Mouse (Mus musculus): ENCODE data around the gene Slc39a1. TPM values are rescaled to one million over a fixed set of nuclear protein-coding genes. Genes with fewer than 3 reads are reported as not detected.

Slc39a1 gene
- polyA plus RNA-seq, 1 experiment from 2014 or later: 54.0 TPM

GRCm38 (mm10) chr3:90275286-90275685, 27.3 kb downstream of the Slc39a1 start:
- ATAC-seq (no peak), DNase-seq (no peak)
- Histone ChIP-seq H3K27me3 (ENCODE audit: insufficient read depth, low read length) (no peaks in the 10 kb centered on the region), H3K4me3 (ENCODE audit: low read depth, low read length) (no peak overlapping the region), H3K4me2 (ENCODE audit: low read depth, low read length) (no peak overlapping the region), H3K9ac (replicated peaks) (no peak overlapping the region), H3K27ac (ENCODE audit: low read depth) (no peak overlapping the region), H3K9me3 (ENCODE audit: low read length) (no peaks in the 10 kb centered on the region), H3K36me3 (replicated peaks; ENCODE audit: insufficient read depth, low read length) (peaks cover 59% of the 10 kb centered on the region), H3K4me1 (ENCODE audit: insufficient read depth) (no peaks in the 10 kb centered on the region)
- TF ChIP-seq CTCF (IDR thresholded peaks at IDR 0.05; ENCODE audit: low read depth) (no peak), EP300 (IDR thresholded peaks at IDR 0.05; ENCODE audit: low read depth) (no peak)
- WGBS (ENCODE audit: insufficient replicate concordance): 84% methylated on average over 11 of the region's 11 CpGs

GRCm38 (mm10) chr3:90276858-90277257, 28.9 kb downstream of the Slc39a1 start:
- H3K4me1 ChIP-seq (ENCODE audit: insufficient read depth): no peaks in the 10 kb centered on the region
- TF ChIP-seq CTCF (IDR thresholded peaks at IDR 0.05; ENCODE audit: low read depth) (no peak), EP300 (IDR thresholded peaks at IDR 0.05; ENCODE audit: low read depth) (no peak)
- WGBS (ENCODE audit: insufficient replicate concordance): 57% methylated on average over 16 of the region's 16 CpGs
- H3K27ac ChIP-seq (ENCODE audit: low read depth): no peak overlapping the region
- H3K9me3 ChIP-seq (ENCODE audit: low read length): no peaks in the 10 kb centered on the region
- peaks cover 56% of the 10 kb centered on the region for H3K36me3 ChIP-seq (replicated peaks; ENCODE audit: insufficient read depth, low read length)
- H3K4me3 ChIP-seq (ENCODE audit: low read depth, low read length): no peak overlapping the region
- H3K9ac ChIP-seq (replicated peaks): no peak overlapping the region
- ATAC-seq (no peak), DNase-seq (no peak)
- no peaks in the 10 kb centered on the region for H3K27me3 ChIP-seq (ENCODE audit: insufficient read depth, low read length)
- H3K4me2 ChIP-seq (ENCODE audit: low read depth, low read length): no peak overlapping the region

- H3K9me3 ChIP-seq (ENCODE audit: low read length): no peaks in the 10 kb centered on the region
- H3K27me3 ChIP-seq (ENCODE audit: insufficient read depth, low read length): no peaks in the 10 kb centered on the region
- H3K27ac ChIP-seq (ENCODE audit: low read depth): no peak overlapping the region
- H3K4me1 ChIP-seq (ENCODE audit: insufficient read depth): no peaks in the 10 kb centered on the region
- 81% methylated on average over 9 of the region's 9 CpGs for WGBS (ENCODE audit: insufficient replicate concordance)
- DNase-seq: no peak
- H3K9ac ChIP-seq (replicated peaks): no peak overlapping the region
- H3K36me3 ChIP-seq (replicated peaks; ENCODE audit: insufficient read depth, low read length): peaks cover 50% of the 10 kb centered on the region
- no peak overlapping the region for H3K4me3 ChIP-seq (ENCODE audit: low read depth, low read length)
- H3K4me2 ChIP-seq (ENCODE audit: low read depth, low read length): no peak overlapping the region
- TF ChIP-seq EP300 (IDR thresholded peaks at IDR 0.05; ENCODE audit: low read depth): no peak
- TF ChIP-seq CTCF (IDR thresholded peaks at IDR 0.05; ENCODE audit: low read depth): no peak
- no peak for ATAC-seq
Observed at GRCm38 (mm10) chr3:90277793-90278192, 29.8 kb downstream of the Slc39a1 start.

GRCm38 (mm10) chr3:90278211-90278610, 30.2 kb downstream of the Slc39a1 start:
- no peak for DNase-seq
- no peak overlapping the region for H3K27ac ChIP-seq (ENCODE audit: low read depth)
- no peaks in the 10 kb centered on the region for H3K4me1 ChIP-seq (ENCODE audit: insufficient read depth)
- H3K4me2 ChIP-seq (ENCODE audit: low read depth, low read length): no peak overlapping the region
- peaks cover 49% of the 10 kb centered on the region for H3K36me3 ChIP-seq (replicated peaks; ENCODE audit: insufficient read depth, low read length)
- no peaks in the 10 kb centered on the region for H3K9me3 ChIP-seq (ENCODE audit: low read length)
- H3K27me3 ChIP-seq (ENCODE audit: insufficient read depth, low read length): no peaks in the 10 kb centered on the region
- H3K9ac ChIP-seq (replicated peaks): no peak overlapping the region
- 86% methylated on average over 10 of the region's 10 CpGs for WGBS (ENCODE audit: insufficient replicate concordance)
- no peak for ATAC-seq
- TF ChIP-seq CTCF (IDR thresholded peaks at IDR 0.05; ENCODE audit: low read depth) (no peak), EP300 (IDR thresholded peaks at IDR 0.05; ENCODE audit: low read depth) (no peak)
- H3K4me3 ChIP-seq (ENCODE audit: low read depth, low read length): no peak overlapping the region

GRCm38 (mm10) chr3:90279216-90279615, 31.2 kb downstream of the Slc39a1 start:
- Histone ChIP-seq H3K4me2 (ENCODE audit: low read depth, low read length) (no peak overlapping the region), H3K9me3 (ENCODE audit: low read length) (no peaks in the 10 kb centered on the region), H3K27ac (ENCODE audit: low read depth) (no peak overlapping the region), H3K36me3 (replicated peaks; ENCODE audit: insufficient read depth, low read length) (peaks cover 42% of the 10 kb centered on the region), H3K4me3 (ENCODE audit: low read depth, low read length) (no peak overlapping the region), H3K27me3 (ENCODE audit: insufficient read depth, low read length) (no peaks in the 10 kb centered on the region), H3K9ac (replicated peaks) (no peak overlapping the region), H3K4me1 (ENCODE audit: insufficient read depth) (no peaks in the 10 kb centered on the region)
- 84% methylated on average over 9 of the region's 9 CpGs for WGBS (ENCODE audit: insufficient replicate concordance)
- ATAC-seq: no peak
- TF ChIP-seq EP300 (IDR thresholded peaks at IDR 0.05; ENCODE audit: low read depth) (no peak), CTCF (IDR thresholded peaks at IDR 0.05; ENCODE audit: low read depth) (no peak)
- DNase-seq: no peak

- Histone ChIP-seq H3K36me3 (replicated peaks; ENCODE audit: insufficient read depth, low read length) (peaks cover 40% of the 10 kb centered on the region), H3K27me3 (ENCODE audit: insufficient read depth, low read length) (no peaks in the 10 kb centered on the region), H3K9me3 (ENCODE audit: low read length) (no peaks in the 10 kb centered on the region), H3K4me3 (ENCODE audit: low read depth, low read length) (no peak overlapping the region), H3K9ac (replicated peaks) (no peak overlapping the region), H3K4me1 (ENCODE audit: insufficient read depth) (no peaks in the 10 kb centered on the region), H3K4me2 (ENCODE audit: low read depth, low read length) (no peak overlapping the region), H3K27ac (ENCODE audit: low read depth) (no peak overlapping the region)
- ATAC-seq (no peak), DNase-seq (no peak)
- TF ChIP-seq EP300 (IDR thresholded peaks at IDR 0.05; ENCODE audit: low read depth) (no peak), CTCF (IDR thresholded peaks at IDR 0.05; ENCODE audit: low read depth) (no peak)
- 93% methylated on average over 7 of the region's 7 CpGs for WGBS (ENCODE audit: insufficient replicate concordance)
Observed at GRCm38 (mm10) chr3:90279743-90280142, 31.8 kb downstream of the Slc39a1 start.

GRCm38 (mm10) chr3:90280708-90281107, 32.7 kb downstream of the Slc39a1 start:
- WGBS (ENCODE audit: insufficient replicate concordance): 89% methylated on average over 9 of the region's 9 CpGs

More at GRCm38 (mm10) chr3:90280708-90281107, 32.7 kb downstream of the Slc39a1 start:
- Histone ChIP-seq H3K9ac (replicated peaks) (no peak overlapping the region), H3K36me3 (replicated peaks; ENCODE audit: insufficient read depth, low read length) (peaks cover 37% of the 10 kb centered on the region), H3K4me2 (ENCODE audit: low read depth, low read length) (no peak overlapping the region), H3K27me3 (ENCODE audit: insufficient read depth, low read length) (no peaks in the 10 kb centered on the region), H3K4me1 (ENCODE audit: insufficient read depth) (no peaks in the 10 kb centered on the region), H3K27ac (ENCODE audit: low read depth) (no peak overlapping the region), H3K4me3 (ENCODE audit: low read depth, low read length) (no peak overlapping the region), H3K9me3 (ENCODE audit: low read length) (no peaks in the 10 kb centered on the region)
- TF ChIP-seq EP300 (IDR thresholded peaks at IDR 0.05; ENCODE audit: low read depth): no peak
- no peak for TF ChIP-seq CTCF (IDR thresholded peaks at IDR 0.05; ENCODE audit: low read depth)
- DNase-seq (no peak), ATAC-seq (no peak)
